Mouse (Mus musculus) adipocyte (in vitro differentiated cells): ENCODE results near the gene Bax.
"Not testable (repeated sequence)": the region's sequence is repeated elsewhere in the genome, so short reads cannot be mapped to it uniquely, and the experiment has no call there.

Source experiments
- DNase-seq: peaks from one replicate; pipeline ENCODE4 v3.0.0-alpha.2; 2016; ENCODE audit warnings: low spot score

Gene Bax

GRCm38 (mm10) chr7:45481374-45481927, 14.8 kb upstream of the Bax start, which contains the start of gene Tulp2:
Gene Tulp2 (plus strand): TSS chr7:45481877.
- peak; percentile 64 for DNase-seq

GRCm38 (mm10) chr7:45480310-45480709, 13.6 kb upstream of the Bax start:
- DNase-seq: not testable (repeated sequence)

GRCm38 (mm10) chr7:45478774-45479173, 12.1 kb upstream of the Bax start:
- no peak for DNase-seq

GRCm38 (mm10) chr7:45477003-45477402, 10.3 kb upstream of the Bax start:
- DNase-seq: peak; percentile 80

- DNase-seq: no peak
Measured at GRCm38 (mm10) chr7:45476453-45476852, 9.8 kb upstream of the Bax start.

GRCm38 (mm10) chr7:45475291-45475969, 8.7 kb upstream of the Bax start:
- DNase-seq: no peak

- peak; percentile 81 for DNase-seq
Measured at GRCm38 (mm10) chr7:45470869-45471268, 4.2 kb upstream of the Bax start.

GRCm38 (mm10) chr7:45467090-45467670, 482 bp upstream of the Bax start:
- DNase-seq: no peak

GRCm38 (mm10) chr7:45465549-45465948, 1.1 kb downstream of the Bax start:
- no peak for DNase-seq

GRCm38 (mm10) chr7:45465112-45465511, 1.6 kb downstream of the Bax start:
- DNase-seq: no peak

- no peak for DNase-seq
Measured at GRCm38 (mm10) chr7:45463987-45464778, 2.5 kb downstream of the Bax start.

GRCm38 (mm10) chr7:45462868-45463267, 3.8 kb downstream of the Bax start:
- not testable (repeated sequence) for DNase-seq

- DNase-seq: no peak
Measured at GRCm38 (mm10) chr7:45462325-45462724, 4.4 kb downstream of the Bax start.

GRCm38 (mm10) chr7:45461781-45462180, 4.9 kb downstream of the Bax start:
- no peak for DNase-seq

- DNase-seq: no peak
Measured at GRCm38 (mm10) chr7:45461326-45461725, 5.4 kb downstream of the Bax start.

- peak; percentile 55 for DNase-seq
Measured at GRCm38 (mm10) chr7:45460860-45461314, 5.8 kb downstream of the Bax start.

- no peak for DNase-seq
Measured at GRCm38 (mm10) chr7:45460377-45460776, 6.3 kb downstream of the Bax start.

- peak; percentile 97 for DNase-seq
Measured at GRCm38 (mm10) chr7:45459564-45460140, 7.0 kb downstream of the Bax start, which contains the start of gene Ftl1. Gene Ftl1 (minus strand): TSS chr7:45459884.

- peak; percentile 71 for DNase-seq
Measured at GRCm38 (mm10) chr7:45458748-45459563, 7.7 kb downstream of the Bax start.

- peak; percentile 85 for DNase-seq
Measured at GRCm38 (mm10) chr7:45457204-45458060, 9.3 kb downstream of the Bax start.
